Comparison of ENCODE assay signal across 9 mouse cellular contexts in the genomic region with DNA sequence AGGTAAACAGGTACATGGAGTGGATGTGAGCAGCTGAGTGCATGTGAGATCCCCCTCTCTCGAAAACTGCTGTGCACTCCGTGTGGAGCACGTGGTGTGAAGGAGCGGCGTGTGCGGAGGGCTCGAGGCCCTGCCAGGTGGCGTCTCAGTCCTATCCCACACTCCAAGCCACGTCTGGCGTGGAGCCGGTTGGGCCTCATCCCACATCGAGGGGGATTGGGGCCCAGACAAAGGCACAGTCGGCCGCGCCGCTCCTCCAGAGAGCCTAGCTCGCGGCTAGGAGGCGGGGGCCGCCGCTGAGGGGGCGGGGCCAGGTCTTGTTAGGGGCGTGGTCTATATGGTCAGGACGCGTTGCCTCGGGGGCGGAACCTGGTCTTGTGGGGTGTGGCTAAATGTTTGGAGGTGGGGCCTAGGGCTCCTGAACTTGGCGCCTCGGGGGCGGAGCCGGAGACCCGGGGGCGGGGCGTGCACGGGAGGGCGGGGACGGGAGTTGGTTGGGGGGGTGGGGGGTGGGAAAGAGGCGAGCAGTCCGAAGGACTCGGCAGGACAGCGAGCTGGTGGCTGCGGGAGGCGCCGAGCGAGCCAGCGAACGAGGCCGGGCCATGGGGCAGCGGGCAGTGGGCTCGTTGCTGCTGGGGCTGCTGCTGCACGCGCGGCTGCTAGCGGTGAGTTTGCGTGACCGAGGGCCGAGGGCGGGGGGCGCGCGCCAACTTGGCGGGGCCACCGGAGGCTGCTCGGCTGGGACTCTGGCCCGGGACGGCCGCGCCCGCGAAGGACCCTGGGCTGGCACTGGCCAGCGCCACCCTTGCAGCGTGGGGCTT. TPM values are rescaled to one million over a fixed set of nuclear protein-coding genes. Genes with fewer than 3 reads are reported as not detected.
DNase-seq lines count a peak whose midpoint lies in the region; ATAC-seq and TF ChIP-seq lines count a peak whose summit lies in the region.
"Had no signal": no experiment of that assay in that cellular context is flagged by ENCODE, and none has a peak within 500 bp of the region (broad histone marks: within the 10 kb centered on the region; RNA-seq: fewer than 3 reads in every experiment).

A gene (plus strand): TSS at position 510 of the 821 bp plus-strand sequence.

- H3K36me3 ChIP-seq in heart, embryonic 13.5 days = peaks cover 11% of the 10 kb centered on the region; the same call in 1 of the 2 replicates
- no peaks in the 10 kb centered on the region for H3K36me3 ChIP-seq in kidney, postnatal 0 days (ENCODE audit: insufficient read depth, low read length)
- H3K36me3 ChIP-seq in liver, adult 2 months (ENCODE audit: control insufficient read depth, insufficient read depth, low read length) = no peaks in the 10 kb centered on the region
- no peaks in the 10 kb centered on the region for H3K36me3 ChIP-seq in myocyte (ENCODE audit: control insufficient read depth, insufficient read depth)

- H3ac ChIP-seq in myocyte (ENCODE audit: control insufficient read depth, insufficient read length) = peak within 1 kb of the TSS; percentile 85

- TF ChIP-seq CTCF in kidney, postnatal 0 days (IDR thresholded peaks at IDR 0.05; ENCODE audit: low read depth) = 0 out of 2 replicates have a peak, but pooled peaks have one; percentile 13
- TF ChIP-seq CTCF in liver, adult 2 months (IDR thresholded peaks at IDR 0.05; ENCODE audit: low read depth, low read length) = no peak

- peak; percentile 61 for ATAC-seq in CD4-positive, CD25-positive, alpha-beta regulatory T cell, adult 4 months
- ATAC-seq in heart, embryonic 13.5 days (ENCODE audit: extremely low read depth, insufficient number of reproducible peaks, low FRiP score, low TSS enrichment) = peak; percentile 72
- peak; percentile 76 for ATAC-seq in kidney, postnatal 0 days (replicated peaks; ENCODE audit: low FRiP score, low read depth)

- H3K27me3 ChIP-seq in heart, embryonic 13.5 days (replicated peaks) = no peaks in the 10 kb centered on the region
- no peaks in the 10 kb centered on the region for H3K27me3 ChIP-seq in kidney, postnatal 0 days (ENCODE audit: insufficient read depth, low read length)
- no peaks in the 10 kb centered on the region for H3K27me3 ChIP-seq in liver, adult 2 months (ENCODE audit: control insufficient read depth, insufficient read depth, low read length)
- no peaks in the 10 kb centered on the region for H3K27me3 ChIP-seq in myocyte (ENCODE audit: control insufficient read depth, insufficient read depth, insufficient read length)

- peaks cover 4% of the 10 kb centered on the region; the same call in 1 of the 2 replicates for H3K79me2 ChIP-seq in liver, adult 2 months (ENCODE audit: control insufficient read depth, insufficient read depth, low read length)
- peaks cover 47% of the 10 kb centered on the region for H3K79me2 ChIP-seq in myocyte (ENCODE audit: control insufficient read depth, insufficient read depth)

- WGBS in heart, embryonic 13.5 days = 1% methylated on average over 66 of the region's 72 CpGs
- under 1% methylated on average over 69 of the region's 72 CpGs for WGBS in kidney, postnatal 0 days
- 2% methylated on average over 67 of the region's 72 CpGs for WGBS in liver, adult 2 months

- TF ChIP-seq POLR2A in liver, adult 2 months (IDR thresholded peaks at IDR 0.05; ENCODE audit: extremely low read depth, insufficient read depth, low read length) = peak; percentile 55; the same call in 1 of the 2 replicates
- peak; percentile 91 for TF ChIP-seq POLR2A in myocyte (IDR thresholded peaks at IDR 0.05; ENCODE audit: insufficient read length, low read depth)

- no peaks in the 10 kb centered on the region for H3K9me3 ChIP-seq in heart, embryonic 13.5 days
- no peaks in the 10 kb centered on the region for H3K9me3 ChIP-seq in kidney, postnatal 0 days (replicated peaks; ENCODE audit: low read length)

- H3K27ac ChIP-seq in brown adipose tissue, adult 24 weeks (replicated peaks; ENCODE audit: low read depth, low read length) = peak within 1 kb of the TSS; percentile 97
- H3K27ac ChIP-seq in heart, embryonic 13.5 days (replicated peaks) = peak within 1 kb of the TSS; percentile 100
- peak within 1 kb of the TSS; percentile 87 for H3K27ac ChIP-seq in kidney, postnatal 0 days
- H3K27ac ChIP-seq in liver, adult 2 months (replicated peaks; ENCODE audit: insufficient read depth, low read depth, low read length) = 0 out of 2 replicates have a peak within 1 kb of the TSS, but pooled peaks have one; percentile 1
- H3K27ac ChIP-seq: macrophage had no signal

- peak within 1 kb of the TSS; percentile 92 for H3K4me3 ChIP-seq in brown adipose tissue, adult 24 weeks (ENCODE audit: insufficient read depth, low read depth, low read length)
- H3K4me3 ChIP-seq in heart, embryonic 13.5 days = peak within 1 kb of the TSS; percentile 95
- H3K4me3 ChIP-seq in kidney, postnatal 0 days (replicated peaks; ENCODE audit: low read depth, low read length) = peak within 1 kb of the TSS; percentile 85
- peak within 1 kb of the TSS; percentile 79 for H3K4me3 ChIP-seq in liver, adult 2 months (ENCODE audit: insufficient read depth, low read depth, low read length)
- H3K4me3 ChIP-seq in myocyte = peak within 1 kb of the TSS; percentile 97

- H3K9ac ChIP-seq in heart, embryonic 13.5 days = peak within 1 kb of the TSS; percentile 99
- peak within 1 kb of the TSS; percentile 88 for H3K9ac ChIP-seq in kidney, postnatal 0 days (ENCODE audit: low read depth, low read length)
- peak within 1 kb of the TSS; percentile 92 for H3K9ac ChIP-seq in liver, adult 2 months (ENCODE audit: low read depth, low read length)

- H3K4me1 ChIP-seq in brown adipose tissue, adult 24 weeks (ENCODE audit: control insufficient read depth, insufficient read depth, insufficient read length, low read length) = peaks cover 22% of the 10 kb centered on the region
- peaks cover 79% of the 10 kb centered on the region for H3K4me1 ChIP-seq in heart, embryonic 13.5 days
- peaks cover 37% of the 10 kb centered on the region for H3K4me1 ChIP-seq in kidney, postnatal 0 days (replicated peaks; ENCODE audit: insufficient read depth, low read length)
- 0 out of 2 replicates have a peak, but pooled peaks cover 3% of the 10 kb centered on the region for H3K4me1 ChIP-seq in liver, adult 2 months (ENCODE audit: control insufficient read depth, insufficient read depth, low read length)

- H3K4me2 ChIP-seq in heart, embryonic 13.5 days = peak within 1 kb of the TSS; percentile 91
- H3K4me2 ChIP-seq in kidney, postnatal 0 days (ENCODE audit: low read length) = peak within 1 kb of the TSS; percentile 96
- peak within 1 kb of the TSS; percentile 97 for H3K4me2 ChIP-seq in myocyte (ENCODE audit: low read depth)

- peak; percentile 85 for DNase-seq in fibroblast of lung, adult 2 months (ENCODE audit: low read depth)
- peak; percentile 97 for DNase-seq in kidney, postnatal 0 days (ENCODE audit: low spot score)
- DNase-seq in liver, adult 2 months (ENCODE audit: extremely low read depth, low read depth, low spot score) = peak; percentile 68
- DNase-seq in spleen, postnatal 4 days (ENCODE audit: low spot score in 2 of 2) = peak; percentile 94 to 96

TF ChIP-seq in myocyte, 11 proteins besides CTCF, POLR2A, EP300 and RAD21:
- TF ChIP-seq MYOD1 (IDR thresholded peaks at IDR 0.05; ENCODE audit: control insufficient read depth in 1 of 3, insufficient read length in 2 of 3, low read depth in 2 of 3) (peak in 2 of 3 experiments; percentile 36 to 75), MYOG (IDR thresholded peaks at IDR 0.05; ENCODE audit: control insufficient read depth in 1 of 3, insufficient read depth in 1 of 3, insufficient read length in 2 of 3, low read depth in 2 of 3) (peak in 2 of 3 experiments; percentile 50 to 51), USF1 (IDR thresholded peaks at IDR 0.05; ENCODE audit: low read depth) (no peak), POLR2AphosphoS2 (IDR thresholded peaks at IDR 0.05; ENCODE audit: insufficient read length, low read depth) (peak; percentile 92)

RNA-seq across cellular contexts. Expression of the gene that starts here (rescaled TPM):
- polyA plus RNA-seq in CD4-positive, CD25-positive, alpha-beta regulatory T cell, adult 4 months (2017; shearing (Covaris generic)) = not detected
- polyA plus RNA-seq in brown adipose tissue, adult 24 weeks (2012; ENCODE audit: insufficient read depth, insufficient read length, missing spikeins) = 32.5 and 49.7 TPM in 2 replicates
- 48.9 and 50.0 TPM in 2 replicates for polyA plus RNA-seq in heart, embryonic 13.5 days (2015; fragmentation: Nextera tagmentation; extraction: Ambion mirVana)
- polyA plus RNA-seq in kidney, postnatal 0 days (2015; fragmentation: Nextera tagmentation; extraction: Ambion mirVana) = 31.3 and 34.0 TPM in 2 replicates
- total RNA-seq in liver, adult 2 months (2014; rRNA removed) = 7.2 and 11.8 TPM in 2 replicates
- polyA plus RNA-seq in liver, adult 2 months (2012; rRNA removed) = 7.2 and 7.6 TPM in 2 replicates
- polyA plus RNA-seq in myocyte (2012; fragmentation: generic; extraction: Trizol) = 209 TPM

Comparison
In these comparisons a context has a peak if more than half of its experiments do, and no peak if none do; other contexts are left out.
1. Peak in every context shown above with its lines: DNase-seq, ATAC-seq, H3K4me3 ChIP-seq and H3K27ac ChIP-seq.
2. Peak in ATAC-seq in CD4-positive, CD25-positive, alpha-beta regulatory T cell, adult 4 months; RNA of the gene not detected or under 1 TPM.
3. H3K27ac ChIP-seq: peak in every context shown above with its lines; median percentile 100 in heart, embryonic 13.5 days; 97 in brown adipose tissue, adult 24 weeks; 87 in kidney, postnatal 0 days; 1 in liver, adult 2 months.